Mouse (Mus musculus): ENCODE results near the gene Ccdc7b.
"Not testable (repeated sequence)": the region's sequence is repeated elsewhere in the genome, so short reads cannot be mapped to it uniquely, and the experiment has no call there.

The Ccdc7b gene

DNA sequence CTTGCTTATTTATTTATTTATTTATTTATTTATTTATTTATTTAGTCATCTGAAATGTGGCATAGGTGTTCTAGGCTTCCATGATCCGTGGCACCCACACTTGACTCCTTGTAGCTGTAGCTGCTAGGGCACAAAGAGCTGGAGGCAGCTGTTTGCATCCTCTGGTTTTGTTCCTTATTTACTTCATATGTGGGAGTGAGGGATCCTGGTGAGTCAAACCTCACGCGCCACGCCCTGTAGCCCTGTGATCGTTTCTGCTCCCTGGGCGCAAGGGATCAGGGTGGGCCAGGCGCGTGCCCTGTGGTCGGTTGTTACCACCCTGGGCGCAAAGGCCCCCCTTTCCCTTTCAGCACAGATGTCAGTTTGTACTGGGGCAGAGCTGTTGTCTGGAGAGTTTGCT, at the start of gene Ccdc7b:
TSS of gene Ccdc7b (plus strand) at position 301 of the 400 bp plus-strand sequence.
- not testable (repeated sequence) for DNase-seq (ENCODE audit: low read depth in 1 of 2, low spot score in 2 of 2)

DNA sequence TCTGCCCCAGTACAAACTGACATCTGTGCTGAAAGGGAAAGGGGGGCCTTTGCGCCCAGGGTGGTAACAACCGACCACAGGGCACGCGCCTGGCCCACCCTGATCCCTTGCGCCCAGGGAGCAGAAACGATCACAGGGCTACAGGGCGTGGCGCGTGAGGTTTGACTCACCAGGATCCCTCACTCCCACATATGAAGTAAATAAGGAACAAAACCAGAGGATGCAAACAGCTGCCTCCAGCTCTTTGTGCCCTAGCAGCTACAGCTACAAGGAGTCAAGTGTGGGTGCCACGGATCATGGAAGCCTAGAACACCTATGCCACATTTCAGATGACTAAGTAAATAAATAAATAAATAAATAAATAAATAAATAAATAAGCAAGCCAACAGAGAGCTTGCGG, 1.5 kb upstream of the Ccdc7b start, which contains the start of gene Ccdc7a:
TSS of gene Ccdc7a (minus strand) at position 101 of the 400 bp plus-strand sequence.
- not testable (repeated sequence) for DNase-seq (ENCODE audit: low read depth in 1 of 2, low spot score in 2 of 2)

DNA sequence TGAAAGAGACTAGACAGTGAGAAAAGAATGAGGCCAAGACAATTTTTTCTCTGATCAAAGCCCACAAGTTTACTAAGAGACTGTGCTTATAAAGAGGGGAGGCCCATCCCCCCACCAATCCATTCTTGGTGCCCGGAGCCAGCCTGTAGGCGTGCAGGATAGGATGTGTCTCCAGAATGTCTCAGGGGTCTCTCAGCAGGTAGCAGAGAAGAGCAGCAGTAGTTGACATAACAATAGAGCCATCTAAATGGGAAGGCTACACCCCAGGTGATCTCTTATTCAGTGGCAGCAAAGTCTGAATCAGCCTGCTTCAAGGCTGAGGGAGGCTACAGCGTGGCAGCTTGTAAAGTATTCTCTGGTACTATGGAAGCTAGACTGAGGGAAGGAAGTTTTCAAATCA, 48.8 kb downstream of the Ccdc7b start:
- not testable (repeated sequence) for DNase-seq (ENCODE audit: low read depth in 1 of 2, low spot score in 2 of 2)

DNA sequence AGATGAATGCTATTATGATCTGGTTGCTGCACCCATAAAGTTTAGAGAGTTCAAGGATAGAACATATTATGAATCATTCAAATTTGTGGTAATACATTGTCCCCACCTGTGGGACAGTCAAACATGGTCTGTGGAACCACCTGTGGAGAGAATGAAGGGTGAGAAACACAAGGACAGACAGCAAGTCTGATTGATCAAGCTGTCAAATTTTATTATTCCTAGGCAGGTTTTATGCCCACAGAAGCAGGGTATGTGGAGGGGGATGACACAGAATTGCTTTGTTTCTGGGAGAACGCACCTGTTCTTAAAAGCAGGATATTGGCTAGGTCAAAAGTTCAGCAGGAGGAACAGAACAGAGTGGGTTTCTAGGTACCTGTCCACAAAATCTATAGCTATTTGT, 64.6 kb downstream of the Ccdc7b start, which contains the start of gene Gm10999:
TSS of gene Gm10999 (minus strand) at position 101 of the 400 bp plus-strand sequence.
- DNase-seq (ENCODE audit: low read depth in 1 of 2, low spot score in 2 of 2) = no peak

DNA sequence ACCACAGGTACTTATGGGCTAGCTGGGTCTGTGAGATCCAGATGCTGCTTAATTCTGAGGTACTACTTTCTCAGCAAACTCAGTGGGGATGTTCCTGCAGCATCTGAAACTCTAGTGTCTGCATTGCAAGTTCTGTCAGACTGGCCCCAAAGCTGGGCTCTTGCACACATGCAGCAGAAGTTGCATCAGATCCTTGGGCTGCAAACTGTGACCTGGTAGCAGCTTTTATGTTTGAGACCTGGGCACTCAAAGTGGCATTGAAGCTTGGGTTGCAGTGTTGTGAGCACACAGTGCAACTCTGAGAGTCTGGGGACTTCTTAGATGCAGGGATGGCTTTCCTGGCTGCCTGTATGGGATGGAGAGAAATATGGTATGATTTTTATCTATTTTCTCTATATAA, 66.5 kb downstream of the Ccdc7b start:
- DNase-seq (ENCODE audit: low read depth in 1 of 2, low spot score in 2 of 2) = no peak
